Mouse (Mus musculus) heart, postnatal 10 days (tissue): ENCODE measurements at regions not wholly inside any gene's neighbourhood (a gene's known extent, or its start where the extent isn't known, plus 50 kb on each side); places are given as distances from the start of the nearest gene placed in this dataset.

Experiments used
- DNase-seq, 2 experiments: peaks; one replicate each; pipeline ENCODE4 v3.0.0; 2021
- intact Hi-C: fragments of 180-260 bp; cut with DNase I; formaldehyde crosslinking; loops from one replicate; pipeline ENCODE4 v1.15.1; 2025

DNA sequence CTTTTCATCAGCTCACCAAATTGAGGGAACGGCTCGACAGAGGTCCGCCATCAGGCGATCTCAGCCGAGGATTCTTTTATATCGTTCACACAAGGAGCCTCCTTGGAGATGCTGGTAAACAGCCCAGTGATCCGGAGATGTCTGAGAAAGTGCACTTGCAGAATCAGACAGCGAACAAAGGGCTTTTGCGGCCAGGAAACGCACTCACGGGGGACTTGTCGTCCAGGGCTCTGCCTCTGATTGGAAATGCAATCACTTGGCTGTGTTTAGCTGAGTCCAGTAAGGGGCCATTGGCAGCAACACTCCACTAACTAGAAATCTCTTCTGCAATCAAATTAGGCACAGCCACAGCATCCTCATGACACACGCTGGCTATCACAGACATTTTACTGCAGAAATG is 232.3 kb upstream of the Mphosph6 start:
- DNase-seq = no peak
- intact Hi-C loops = no loop called here

DNA sequence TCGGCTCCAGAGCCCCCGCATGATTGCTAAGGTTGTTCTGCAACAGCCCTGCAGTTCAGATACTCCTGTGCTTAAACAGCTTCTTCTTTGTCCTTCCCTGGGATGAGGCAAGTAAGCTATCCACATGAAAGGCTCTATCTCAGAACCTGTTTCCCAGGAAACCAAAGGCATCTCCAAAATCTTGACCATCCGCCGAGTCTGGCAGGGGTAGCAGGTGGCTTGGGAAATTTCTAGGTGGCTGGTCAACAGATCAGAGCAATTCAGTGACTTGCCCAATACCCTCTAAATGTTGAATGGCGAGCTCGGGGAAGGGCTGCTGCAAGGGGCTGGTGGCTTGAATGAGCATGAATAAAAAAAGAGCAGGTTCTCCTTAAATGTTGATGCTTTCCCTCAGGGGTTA is 229.7 kb upstream of the Mphosph6 start:
- no peak for DNase-seq
- intact Hi-C loops = no loop called here

DNA sequence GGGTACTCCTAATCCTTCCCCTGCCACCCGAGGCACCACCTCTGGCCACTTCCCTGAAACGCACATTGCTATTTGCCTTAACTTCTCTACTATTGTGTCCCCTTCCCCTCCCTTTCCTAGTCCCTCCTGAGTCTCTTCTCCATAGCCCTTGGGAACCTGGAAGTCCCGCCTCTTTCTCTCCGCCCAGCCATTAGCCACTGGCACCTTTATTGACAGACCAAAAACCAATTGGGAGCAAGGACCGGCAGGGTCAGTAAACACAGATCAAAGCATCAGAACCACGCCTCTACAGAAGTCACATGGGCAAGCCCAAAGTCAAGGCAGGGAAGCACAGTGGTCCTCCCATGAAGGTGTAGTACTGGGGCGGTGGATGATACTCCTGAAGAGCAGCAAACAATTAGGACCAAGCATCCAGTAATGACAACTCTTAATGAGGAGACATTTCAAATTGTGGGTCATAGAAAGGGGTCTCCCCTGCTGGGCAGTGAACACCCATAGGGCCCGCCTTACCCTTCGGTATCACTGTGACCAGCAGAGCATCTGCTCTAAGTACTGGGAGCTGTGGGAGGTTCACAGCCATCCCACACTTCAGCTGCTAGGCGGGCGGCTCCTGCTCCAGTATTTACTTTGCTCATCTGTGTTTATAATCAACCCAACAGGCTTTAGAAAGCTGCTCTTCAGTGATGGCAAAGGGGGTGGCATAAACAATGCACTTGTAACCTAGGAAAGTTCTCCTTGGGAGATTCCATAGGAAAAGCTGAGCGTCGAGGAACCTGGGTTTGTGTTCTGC is 226.5 kb upstream of the Mphosph6 start:
- no peak for DNase-seq
- intact Hi-C loops = no loop called here

DNA sequence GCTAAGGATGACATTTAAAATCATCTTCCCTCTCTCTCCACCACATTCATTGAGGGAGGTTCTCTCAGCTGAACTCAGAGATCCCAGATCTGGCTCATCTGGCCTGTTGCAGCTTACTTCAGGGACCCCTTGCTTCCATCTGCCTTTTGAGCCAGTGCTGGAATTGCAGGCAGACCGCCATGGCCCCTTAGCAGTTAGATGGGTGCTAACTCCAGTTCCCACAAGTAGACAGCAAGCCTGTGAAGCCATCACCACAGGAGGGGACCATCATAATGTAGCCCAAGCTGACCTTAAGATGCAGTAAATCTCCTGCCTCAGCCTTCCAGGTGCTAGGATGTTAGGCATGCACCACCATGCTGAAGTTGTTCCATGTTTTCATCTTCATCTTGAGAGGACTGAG is 221.7 kb upstream of the Mphosph6 start:
- no peak for DNase-seq
- intact Hi-C loops = no loop called here

DNA sequence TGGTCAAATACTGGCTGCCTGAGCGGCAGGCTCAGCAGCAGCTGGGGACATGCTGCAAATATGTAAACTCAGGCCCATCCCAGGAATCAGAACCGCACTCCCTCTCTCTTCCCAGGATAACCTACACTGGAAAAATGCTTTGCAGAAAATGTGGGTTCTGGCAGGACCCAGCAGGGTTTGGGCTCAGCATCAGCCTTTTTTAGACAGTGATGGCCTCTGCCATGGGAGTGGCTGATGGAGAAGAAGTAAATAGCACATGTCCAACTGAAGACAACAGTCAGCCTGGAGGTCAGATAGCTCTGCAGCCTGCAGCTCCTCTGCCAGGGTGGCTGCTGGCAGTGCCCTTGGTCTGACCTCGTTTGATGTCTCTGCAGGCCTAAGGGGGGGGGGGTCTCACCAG is 220.2 kb upstream of the Mphosph6 start:
- DNase-seq = no peak

DNA sequence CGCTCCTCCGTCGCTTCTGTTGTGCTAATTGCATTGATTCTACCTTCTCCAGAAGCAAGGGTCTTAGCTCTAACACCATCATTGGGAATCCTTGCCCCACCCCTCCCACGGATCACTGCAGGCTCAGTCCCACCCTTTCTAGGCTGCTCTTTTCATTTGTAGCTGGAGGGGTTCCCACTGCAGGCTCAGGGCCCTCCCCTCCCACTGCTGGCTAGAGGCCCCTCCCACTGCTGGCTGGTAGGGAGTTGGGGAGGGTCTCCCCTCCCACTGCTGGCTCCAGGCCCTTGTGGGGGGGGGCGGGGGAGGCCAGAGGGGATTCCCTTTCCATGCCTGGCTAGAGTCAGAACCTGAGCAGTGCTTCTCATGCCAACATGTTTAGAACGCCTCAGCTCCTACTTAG is 215.5 kb upstream of the Mphosph6 start:
- no peak for DNase-seq
- intact Hi-C loops = no loop called here

More for the DNA sequence above, 220.2 kb upstream of the Mphosph6 start:
- intact Hi-C loops = no loop called here

DNA sequence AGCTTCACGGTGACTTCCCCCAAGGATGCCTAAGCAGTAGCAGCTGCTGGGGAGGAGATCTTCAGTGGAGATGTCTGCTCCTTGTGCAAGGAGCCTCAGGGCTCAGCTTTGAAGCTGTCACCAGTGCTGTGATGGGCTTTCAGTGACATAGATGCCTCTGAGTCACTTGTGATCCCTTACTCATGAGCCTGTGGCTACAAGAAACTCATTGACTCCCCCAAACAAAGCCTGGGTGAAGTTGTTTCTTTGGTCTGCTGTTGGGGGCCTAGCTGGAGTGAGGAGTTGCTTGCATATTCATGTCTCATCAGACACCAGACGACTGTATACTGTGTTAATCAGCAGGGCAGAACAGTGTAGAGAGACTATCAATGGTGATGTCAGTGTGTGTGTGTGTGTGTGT is 203.4 kb upstream of the Mphosph6 start:
- intact Hi-C loops = no loop called here
- no peak for DNase-seq

DNA sequence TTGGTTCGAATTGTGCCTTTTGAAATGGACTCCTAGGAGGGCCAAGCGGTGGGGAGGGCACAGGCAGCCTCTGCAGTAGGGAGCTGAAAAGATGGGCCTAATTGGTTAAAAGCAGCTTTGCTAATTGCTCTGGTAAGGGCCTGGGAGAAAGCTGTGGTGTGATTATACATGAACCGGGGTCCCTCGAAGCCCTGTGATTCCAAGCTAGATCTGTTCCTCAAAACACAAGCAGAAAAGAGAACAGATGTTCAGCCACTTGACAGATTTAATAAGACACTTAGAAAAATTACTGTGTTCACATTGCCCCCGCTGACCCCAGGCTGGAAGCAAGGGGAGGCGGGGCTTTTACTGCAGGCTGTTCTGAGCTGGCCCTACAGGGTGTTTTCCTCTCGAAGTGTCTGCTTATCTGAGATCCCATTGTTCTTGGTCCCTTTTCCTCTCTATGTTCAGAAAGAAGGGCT is 202.7 kb upstream of the Mphosph6 start:
- DNase-seq = no peak
- intact Hi-C loops = no loop called here

DNA sequence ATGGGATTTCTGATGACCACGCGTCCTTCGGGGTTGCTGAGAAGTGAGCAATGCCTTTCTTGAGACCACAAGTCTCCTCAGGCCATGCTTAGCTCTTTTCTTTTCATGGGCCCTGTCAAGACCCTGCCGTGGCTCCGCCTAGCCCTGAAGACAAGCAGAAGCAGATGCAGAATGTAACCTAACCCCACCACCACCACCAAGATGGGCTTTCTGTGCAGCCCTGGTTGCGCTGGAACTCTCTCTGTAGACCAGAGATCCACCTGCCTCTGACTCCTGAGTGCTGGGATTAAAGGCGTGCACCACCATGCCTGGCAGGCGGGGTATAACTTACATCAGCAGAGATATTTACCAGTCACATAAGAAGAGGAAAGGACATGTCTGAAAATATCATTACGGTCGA is 199.4 kb upstream of the Mphosph6 start:
- intact Hi-C loops = no loop called here

DNA sequence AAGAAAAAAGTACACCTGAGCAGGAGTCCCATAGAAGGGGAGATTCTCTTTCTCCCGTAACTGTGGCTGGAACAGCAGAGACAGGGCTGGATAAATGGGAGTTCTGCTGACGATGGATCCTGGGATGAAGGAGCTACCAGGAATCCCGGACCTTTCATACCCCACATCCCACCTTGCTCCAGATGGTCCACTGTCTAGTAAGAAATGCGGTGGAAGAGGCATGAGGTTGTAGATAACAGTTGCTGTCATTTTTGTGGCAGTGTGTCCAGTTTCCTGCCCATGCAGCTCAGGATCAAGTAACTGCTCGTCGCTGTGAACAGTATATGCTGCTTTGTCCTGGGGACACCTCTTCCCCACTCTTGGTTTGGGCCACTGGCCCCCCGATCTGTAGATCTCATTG is 190.1 kb upstream of the Mphosph6 start:
- DNase-seq = no peak
- intact Hi-C loops = no loop called here

More for the DNA sequence above, 199.4 kb upstream of the Mphosph6 start:
- DNase-seq = no peak

DNA sequence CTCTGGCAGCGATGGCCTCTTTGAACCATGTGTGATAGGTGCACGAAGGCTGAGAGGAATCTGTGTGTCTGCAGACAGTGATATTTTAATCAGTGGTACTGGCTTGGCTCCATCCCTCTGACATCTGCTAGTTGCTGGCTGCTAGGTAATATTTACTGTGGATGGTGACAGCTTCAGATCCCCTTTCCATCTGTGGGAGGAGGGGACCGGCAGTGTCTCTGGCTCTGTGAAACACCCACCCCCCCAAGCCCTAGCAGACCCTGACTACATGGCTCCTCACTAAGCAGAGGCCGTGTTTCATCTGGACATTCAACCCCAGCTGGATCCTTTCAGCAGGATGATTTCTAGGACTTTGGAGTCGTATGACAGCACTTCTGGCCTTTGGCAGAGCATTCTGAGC is 187.0 kb upstream of the Mphosph6 start:
- no peak for DNase-seq
- intact Hi-C loops = no loop called here

DNA sequence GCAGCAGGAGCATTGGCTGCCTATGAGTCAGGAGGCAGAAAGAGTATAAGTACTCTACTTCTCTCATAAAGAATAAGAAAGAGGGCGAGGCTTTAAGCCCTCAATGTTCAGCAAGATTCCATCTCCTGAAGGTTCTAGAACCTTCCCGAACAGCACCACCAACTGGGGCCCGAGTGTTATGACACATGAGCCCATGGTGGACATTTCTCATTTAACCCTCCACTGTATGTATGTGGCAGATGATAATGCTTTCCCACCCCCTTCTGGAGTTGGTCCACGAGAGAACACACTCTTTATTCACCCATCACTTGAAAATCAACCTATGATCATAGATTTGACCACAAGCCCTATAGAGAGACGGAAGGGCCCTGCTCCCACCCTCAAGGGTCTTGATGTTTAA is 166.6 kb upstream of the Mphosph6 start:
- DNase-seq = no peak
- intact Hi-C loops = no loop called here

DNA sequence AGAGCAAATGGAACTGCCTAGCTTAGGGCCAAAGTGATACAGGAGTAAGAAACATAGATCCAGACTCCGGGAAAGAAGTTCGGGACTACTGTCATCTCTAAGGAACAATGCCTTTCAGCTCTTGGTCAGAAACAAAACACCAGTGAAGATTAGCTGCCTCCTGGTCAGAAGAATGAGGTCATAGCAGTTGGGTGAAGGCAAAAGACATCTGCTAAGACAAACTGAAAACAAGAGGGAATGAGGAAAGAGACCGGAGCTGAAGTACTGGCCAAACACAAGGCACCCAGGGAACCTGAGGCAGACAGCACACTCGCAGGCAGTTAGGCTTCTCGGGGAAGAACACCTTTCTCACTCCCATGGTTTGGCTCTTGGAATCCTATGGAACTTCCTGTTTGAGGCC is 164.8 kb upstream of the Mphosph6 start:
- no peak for DNase-seq
- intact Hi-C loops = no loop called here

DNA sequence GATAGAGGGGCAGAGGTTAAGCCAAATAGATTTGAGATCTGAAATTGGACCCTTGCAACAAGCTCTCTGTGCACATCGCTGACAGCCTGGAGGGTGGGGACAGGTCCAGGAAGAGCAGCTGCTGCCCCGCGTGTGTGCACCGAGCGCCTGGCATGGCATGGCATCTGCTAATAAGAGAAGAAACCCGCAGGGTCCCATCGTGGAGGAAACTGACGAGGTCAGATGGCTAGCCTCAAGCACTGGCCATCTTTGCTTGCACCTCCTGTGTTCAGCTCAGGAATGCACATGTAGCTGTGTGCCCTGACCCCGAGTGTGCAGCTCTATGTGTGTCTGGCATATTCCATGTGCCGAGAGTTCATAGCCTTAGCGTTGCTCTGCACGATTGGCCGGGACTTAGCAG is 161.7 kb upstream of the Mphosph6 start:
- intact Hi-C loops = no loop called here

DNA sequence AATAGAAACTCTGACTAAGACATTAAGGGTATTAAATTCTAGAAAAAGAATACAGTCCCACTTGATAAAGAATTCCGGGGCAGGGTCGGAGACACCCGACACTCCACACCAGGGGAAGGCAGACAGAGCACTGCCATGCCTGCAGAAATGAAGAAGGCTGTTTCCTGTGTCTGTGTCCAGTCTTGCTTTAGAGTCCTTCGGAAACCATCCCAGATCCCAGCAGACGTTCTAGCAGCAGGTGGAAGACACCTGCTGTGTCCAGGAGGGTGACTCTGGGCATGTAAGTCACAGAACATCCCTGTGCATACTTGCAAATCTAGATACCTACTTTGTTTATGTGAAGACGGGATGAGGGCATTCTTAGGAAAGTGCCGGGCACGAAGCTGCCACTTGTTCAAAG is 160.9 kb upstream of the Mphosph6 start:
- no peak for DNase-seq
- intact Hi-C loops = no loop called here

More for the DNA sequence above, 161.7 kb upstream of the Mphosph6 start:
- DNase-seq = no peak

DNA sequence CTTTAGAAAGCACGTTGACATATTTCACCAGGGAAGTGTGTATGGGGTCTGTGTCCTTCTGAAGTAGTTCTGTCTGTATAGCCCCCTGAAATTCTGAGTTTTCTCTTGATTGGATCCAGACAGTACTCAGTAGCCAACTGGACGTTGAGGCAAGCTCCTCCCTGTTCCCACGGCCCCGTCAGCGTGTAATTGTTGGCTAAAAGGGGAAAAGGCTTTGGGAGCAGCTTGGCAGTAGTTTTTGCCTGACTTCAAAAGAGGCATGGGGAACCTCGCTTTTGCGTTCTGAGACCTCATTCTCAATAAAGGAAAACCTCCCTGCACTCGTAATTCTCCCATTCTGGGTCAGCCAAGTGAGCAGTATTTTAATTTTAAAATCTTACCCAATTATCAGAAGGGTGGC is 157.8 kb upstream of the Mphosph6 start:
- DNase-seq = no peak
- intact Hi-C loops = no loop called here

DNA sequence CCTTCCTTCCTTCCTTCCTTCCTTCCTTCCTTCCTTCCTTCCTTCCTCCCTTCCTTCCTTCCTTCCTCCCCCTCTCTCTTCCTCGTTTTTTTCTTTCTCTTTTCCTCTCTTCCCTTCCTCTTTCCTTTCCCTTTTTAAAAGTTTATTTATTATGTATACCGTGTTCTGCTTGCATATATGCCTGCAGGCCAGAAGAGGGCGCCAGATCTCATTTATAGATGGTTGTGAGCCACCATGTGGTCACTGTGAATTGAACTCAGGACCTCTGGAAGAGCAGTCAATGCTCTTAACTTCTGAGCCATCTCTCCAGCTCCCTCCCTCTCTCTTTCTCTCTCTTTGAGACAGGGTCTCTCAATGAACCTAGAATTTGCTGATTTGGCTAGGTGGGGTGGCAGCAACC is 157.2 kb upstream of the Mphosph6 start:
- intact Hi-C loops = no loop called here

DNA sequence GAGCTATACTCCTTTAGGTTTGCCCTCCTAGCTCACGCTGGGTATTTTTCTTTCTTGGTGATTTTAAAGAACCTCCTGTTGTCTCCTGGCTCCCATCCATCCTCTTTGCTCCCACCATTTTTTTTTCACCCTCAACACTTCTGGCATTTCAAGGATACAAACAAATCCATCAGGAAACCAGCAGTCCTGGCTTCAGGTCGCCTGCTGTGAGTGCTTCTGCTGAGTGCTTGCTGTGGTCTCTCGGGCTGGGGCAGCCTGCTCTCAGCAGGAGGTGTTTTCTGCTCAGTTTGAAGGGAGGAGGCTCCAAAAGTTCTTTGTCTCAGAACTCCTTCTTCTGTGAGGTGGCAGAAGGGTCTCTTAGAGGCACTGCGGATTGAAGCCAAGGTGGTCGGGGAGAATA is 149.9 kb upstream of the Mphosph6 start:
- intact Hi-C loops = no loop called here
- DNase-seq = no peak

More for the DNA sequence above, 157.2 kb upstream of the Mphosph6 start:
- DNase-seq = no peak

DNA sequence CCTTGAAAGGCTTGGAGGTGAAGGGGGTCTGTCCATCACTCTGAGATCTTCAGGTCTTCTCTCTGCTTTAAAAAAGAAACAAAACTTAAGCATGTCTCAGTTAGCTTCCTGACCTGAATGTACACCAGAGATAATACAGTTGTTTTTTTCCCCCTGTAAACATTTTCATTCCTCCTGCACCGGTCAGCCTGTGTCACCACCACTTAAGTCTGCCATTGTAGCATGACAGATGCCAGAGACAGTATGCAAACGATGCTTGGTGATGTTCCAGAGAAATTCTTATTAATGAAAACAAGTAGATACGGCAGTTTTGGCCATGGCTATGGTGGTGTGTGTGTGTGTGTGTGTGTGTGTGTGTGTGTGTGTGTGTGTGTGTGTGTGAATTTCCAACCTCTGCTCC is 144.8 kb upstream of the Mphosph6 start:
- intact Hi-C loops = no loop called here
- DNase-seq = peak; percentile 4 to 17

DNA sequence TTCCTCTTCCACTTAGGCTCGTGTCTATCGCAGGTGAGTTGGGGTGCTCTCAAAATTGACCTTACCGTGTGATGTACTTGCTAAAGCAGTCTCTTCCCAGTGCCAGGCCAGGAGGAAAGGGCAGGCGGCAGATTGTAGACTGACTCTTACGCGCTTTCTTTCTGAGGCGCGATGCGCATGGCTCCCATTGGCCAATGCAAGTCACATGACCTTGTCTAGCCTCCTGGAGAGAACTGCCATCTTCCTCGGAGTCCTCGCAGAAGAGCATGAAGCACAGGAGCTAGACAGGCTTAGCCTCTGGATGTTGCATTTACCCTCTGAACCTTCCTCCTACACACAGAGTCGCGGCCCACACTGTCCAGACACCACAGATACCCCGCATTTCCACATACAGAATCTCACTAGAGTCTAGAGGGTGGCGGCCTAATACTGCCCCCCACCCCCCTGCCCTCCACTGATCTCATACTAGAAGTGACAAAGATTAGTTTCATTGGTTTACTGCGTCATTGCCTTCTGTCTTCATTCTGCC is 132.9 kb upstream of the Mphosph6 start:
- DNase-seq = no peak
- intact Hi-C loops = loop anchor here (5.0 to 10.0 kb wide), 4 partner anchors 303 to 1130 kb away; partner anchors contain the start of gene Cdh13

DNA sequence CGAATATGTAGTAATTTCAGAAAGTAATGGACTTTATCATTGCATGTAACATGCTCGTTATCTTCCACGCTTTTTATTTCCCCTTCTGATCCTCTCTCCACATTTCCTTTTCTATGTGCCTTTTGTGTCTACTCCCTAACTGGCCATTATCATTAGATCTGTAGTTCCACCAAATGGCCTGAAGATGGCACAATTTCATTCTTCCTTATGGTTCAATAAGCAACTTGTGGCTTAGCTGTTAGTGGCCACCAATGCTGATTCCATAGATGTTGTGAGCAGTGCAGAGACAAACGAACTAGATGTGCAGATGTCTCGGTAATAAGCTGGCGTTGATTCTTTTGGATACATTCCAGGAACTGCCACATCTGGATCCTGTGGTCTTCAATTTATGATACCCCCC is 128.9 kb upstream of the Mphosph6 start:
- DNase-seq = peak; percentile 22 to 37
- intact Hi-C loops = loop anchor here (1.0 to 10.0 kb wide), 5 partner anchors 307 to 1134 kb away; partner anchors contain the start of gene Cdh13

DNA sequence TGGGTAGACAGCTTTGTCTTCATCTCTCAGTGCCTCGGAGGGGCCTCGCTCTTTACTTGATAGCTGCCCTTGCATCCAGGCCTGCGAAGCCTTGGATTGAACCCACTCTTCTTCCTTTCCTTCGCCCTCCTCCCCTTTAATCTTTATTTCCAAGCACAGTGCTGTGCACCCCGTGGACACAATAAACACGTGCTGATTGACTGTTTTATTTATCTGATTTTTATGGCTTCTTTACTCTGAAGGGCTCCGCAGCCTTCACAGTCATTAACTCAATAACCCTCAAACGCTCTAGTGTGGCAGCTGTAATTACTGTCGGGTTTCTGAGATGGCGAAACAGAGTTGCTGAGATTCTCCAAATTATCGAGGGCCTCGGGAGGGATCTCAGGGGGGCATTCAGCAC is 127.9 kb upstream of the Mphosph6 start:
- no peak for DNase-seq
- intact Hi-C loops = loop anchor here (1.0 to 10.0 kb wide), 5 partner anchors 308 to 1135 kb away; partner anchors contain the start of gene Cdh13
